Mouse (Mus musculus): ENCODE data around the gene Farp1.
A peak's percentile ranks its signal among the peaks of the same experiment; 100 is the strongest.

Gene Farp1

DNA sequence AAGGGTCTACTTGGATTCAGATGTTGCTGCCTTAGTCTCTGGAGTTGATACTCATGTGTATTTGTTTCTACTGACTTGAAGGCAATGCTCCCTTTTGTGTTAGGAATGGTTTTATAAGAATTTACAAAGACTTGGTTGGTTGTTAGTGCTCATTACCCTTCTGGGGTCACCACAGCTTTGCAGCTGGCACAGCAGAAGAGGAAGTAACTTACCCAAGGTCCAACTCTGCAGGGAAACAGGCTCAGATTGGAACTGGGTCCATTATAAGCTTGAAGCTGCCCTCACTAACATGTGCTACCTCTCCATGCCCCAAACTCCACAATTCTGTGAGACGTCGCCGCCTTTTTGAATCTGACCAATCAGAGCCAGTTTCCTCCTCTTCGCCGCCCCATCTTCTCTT is 22.8 kb downstream of the Farp1 start:
- no peak for DNase-seq (ENCODE audit: low spot score)

DNA sequence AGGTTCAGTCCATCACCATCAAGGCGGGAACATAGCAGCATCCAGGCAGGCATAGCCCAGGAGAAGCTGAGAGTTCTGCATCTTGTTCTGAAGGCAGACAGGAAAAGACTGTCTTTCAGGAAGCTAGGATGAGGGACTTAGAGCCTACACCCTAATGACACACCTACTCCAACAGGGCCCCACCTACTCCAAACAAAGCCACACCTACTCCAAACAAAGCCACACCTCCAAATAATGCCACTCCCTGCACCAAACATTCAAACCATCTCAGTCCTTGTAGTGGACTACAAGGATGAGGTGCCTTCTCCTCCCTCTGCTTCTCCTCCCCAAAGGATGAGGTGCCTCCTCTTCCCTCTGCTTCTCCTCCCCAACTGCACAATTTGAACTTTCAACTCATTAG is 23.5 kb downstream of the Farp1 start:
- no peak for DNase-seq (ENCODE audit: low spot score)

DNA sequence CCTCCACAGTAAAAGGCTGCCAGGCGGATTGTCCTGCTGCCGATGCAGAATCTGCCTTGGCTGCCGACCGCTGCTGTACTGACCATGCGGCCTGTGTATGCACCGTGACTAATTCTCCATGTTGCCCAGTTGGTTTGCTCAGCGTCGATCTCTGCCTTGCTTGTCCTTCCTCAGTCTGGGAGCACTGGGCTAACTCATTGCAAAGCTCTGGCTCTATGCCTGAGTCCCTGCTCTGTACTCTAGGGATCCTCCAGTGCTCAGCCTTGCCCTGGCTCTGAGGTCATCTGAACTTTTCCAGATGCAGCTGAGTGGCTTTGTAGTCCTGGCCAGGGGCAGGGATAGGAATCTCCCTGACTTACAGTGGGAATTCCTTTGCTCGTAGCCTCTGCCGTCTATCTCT is 24.3 kb downstream of the Farp1 start:
- peak; percentile 89 for DNase-seq (ENCODE audit: low spot score)

DNA sequence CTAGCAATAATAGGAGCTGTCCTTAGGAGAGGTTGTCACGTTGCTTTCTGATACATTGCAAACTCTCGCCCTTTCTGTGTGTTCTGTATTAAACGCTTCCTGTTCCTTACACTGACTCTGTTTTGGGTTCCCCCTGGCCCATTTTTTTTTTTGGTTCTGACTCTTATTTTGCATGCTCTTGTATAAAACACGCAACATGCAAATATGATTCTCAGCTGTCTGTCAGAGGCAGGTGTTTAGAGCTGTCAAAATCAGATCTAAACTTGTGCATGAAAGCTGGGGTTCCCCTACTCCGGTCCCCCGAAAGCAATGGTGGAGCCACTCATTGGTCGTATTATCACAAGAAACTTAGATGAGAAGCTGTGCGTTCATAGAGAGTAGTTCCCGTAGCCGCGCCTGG is 25.5 kb downstream of the Farp1 start:
- no peak for DNase-seq (ENCODE audit: low spot score)

DNA sequence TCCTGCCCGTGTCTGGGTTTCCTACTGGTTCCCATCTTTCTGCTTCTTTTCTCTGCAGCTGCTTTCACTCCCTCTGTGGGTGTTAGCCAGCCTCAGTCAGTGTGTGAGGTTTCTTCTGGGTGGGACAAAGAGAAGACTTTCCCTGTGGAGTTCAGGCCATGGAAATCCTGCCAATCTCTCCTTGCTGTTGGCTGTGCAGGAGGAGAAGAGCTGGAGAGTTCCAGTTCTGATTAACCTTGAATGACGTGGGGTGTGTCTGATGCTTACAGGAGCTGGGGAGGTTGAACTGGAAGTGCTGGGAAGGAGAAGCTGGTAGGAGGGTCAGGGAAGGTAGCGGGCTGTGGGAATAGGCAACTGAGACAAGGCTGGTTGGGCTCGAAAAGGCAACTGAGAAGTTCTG is 26.7 kb downstream of the Farp1 start:
- DNase-seq (ENCODE audit: low spot score) = no peak

DNA sequence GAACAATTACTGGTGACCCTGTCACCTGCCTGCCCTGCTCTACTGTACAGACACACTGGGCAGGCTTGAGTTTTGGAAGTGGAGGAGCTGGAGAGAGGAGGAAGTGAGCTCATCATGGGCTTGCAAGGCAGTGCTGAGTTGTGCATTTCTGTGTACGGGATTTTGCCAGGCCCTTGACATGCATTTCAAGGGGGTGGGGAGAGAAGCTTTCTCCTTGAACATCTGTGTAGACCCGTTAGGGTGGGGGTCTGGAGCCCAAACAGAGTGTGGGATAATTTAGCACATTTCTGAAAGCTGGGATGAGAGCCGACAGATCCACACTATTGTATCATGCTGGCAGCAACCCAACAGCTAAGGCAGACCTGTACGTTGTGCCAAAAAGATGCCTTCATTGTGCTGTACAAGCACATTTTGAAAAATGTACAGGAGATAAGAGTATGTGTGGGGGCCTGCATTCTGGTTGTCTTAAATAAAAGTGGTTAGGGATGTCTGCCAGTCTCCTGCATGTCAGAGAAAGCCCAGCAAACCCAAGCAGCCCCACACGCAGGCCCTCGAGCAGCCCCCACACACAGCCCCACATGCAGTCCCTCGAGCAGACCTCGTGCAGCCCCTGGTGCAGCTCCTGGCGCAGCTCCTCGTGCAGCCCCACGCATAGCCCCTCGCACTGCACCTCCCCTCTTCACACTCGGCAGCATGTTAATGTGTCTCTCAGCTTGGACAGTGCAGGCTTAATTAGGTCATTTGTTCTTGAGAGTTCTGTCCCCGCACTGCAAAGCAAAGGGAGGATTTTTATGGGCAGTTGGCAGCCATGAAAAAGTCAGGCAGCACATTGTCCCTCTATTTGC is 27.5 kb downstream of the Farp1 start:
- peak; percentile 34 for DNase-seq (ENCODE audit: low spot score)

DNA sequence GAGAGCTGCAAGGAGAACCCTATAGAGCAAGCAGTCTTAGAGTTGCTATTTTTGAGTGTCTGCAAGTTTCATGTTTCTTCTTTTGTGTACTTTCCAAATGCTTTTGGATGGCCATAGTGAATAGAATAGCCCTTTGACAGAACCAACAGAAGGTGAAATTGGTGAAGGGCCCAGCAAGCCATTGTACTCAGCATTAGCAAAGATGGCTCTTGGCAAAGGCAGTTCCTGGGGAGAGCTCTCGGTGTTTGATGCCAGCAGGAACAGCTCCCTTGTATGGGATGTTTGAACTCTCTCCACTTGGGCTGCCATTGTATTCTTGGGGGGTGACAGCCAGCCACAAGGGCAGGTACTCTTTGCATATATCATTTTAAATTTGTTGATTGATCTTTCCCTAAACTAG is 29.7 kb downstream of the Farp1 start:
- no peak for DNase-seq (ENCODE audit: low spot score)

DNA sequence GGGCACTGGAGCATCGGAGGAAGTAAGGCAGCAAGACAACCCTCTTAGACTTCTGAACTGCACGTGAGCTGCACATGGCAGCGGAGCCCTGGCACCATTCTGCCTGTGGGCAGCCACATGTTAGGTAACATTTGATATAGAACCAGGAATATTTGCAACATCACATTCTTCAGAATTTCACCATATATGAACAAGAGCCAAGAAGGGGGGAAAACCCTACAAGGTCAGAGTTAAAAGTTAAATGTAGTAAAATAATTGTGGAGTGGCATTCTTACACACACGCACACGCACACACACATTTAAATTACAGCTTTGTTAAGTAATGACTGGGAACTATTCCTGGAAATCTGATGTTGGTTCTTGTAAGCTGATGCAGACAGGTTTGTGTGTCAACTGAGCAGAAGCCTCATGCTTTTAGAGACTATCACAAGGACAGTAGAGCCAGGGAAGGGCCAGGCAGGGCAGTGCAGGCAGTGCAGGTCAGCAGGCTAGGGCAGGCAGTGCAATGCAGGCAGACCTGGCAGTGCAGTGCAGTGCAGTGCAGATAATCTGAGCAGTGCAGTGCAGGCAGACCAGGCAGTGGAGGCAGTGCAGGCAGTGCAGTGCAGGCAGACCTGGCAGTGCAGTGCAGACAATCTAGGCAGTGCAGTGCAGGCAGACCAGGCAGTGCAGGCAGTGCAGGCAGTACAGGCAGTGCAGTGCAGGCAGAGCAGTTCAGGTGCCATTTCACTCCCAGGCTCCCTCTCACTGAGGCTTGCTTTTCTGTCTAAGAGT is 38.3 kb downstream of the Farp1 start:
- no peak for DNase-seq (ENCODE audit: low spot score)

DNA sequence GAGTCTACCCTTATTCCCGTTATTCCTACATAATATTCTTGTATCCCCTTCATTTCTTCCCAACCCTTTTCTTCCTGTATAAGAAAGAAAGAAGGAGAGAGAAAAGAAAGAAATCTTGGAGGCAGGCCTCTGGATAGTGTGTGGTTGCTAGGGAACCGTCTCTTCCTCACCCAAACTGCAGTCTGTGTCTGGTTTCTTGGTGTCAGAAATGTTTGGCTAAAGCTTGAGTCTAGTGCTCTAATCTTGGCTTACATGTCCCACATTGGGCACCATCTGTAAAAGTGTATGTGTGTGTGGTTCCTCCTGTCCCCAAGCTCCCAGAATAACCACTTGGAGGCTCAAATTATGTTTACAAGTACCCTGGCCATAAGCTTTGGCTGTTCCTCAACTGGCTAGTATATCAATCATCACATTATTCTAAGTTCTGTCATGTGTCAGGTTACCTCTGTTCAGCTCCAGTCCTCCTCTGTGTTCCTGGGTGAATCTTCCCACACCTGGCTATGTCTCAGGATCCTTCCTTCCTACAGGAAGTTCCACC is 39.3 kb downstream of the Farp1 start:
- no peak for DNase-seq (ENCODE audit: low spot score)

DNA sequence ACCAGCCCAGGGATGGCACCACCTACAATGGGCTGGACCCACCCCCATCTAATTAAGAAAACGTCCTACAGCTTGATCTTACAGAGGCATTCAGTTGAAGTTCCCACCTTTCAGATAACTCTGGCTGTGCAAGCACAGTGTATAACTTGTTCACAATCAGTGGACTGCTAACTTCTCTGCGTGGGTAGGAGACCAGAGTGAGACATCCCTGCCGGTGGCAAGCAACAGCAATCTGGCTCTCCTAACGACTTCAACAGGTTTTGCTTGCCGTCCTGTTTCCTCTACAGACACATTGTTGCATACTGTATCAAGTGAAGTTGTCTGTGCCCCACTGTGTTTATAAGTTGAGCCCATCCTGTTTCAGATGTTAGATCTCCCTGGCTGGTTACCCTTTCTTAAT is 45.7 kb downstream of the Farp1 start:
- DNase-seq (ENCODE audit: low spot score) = no peak

DNA sequence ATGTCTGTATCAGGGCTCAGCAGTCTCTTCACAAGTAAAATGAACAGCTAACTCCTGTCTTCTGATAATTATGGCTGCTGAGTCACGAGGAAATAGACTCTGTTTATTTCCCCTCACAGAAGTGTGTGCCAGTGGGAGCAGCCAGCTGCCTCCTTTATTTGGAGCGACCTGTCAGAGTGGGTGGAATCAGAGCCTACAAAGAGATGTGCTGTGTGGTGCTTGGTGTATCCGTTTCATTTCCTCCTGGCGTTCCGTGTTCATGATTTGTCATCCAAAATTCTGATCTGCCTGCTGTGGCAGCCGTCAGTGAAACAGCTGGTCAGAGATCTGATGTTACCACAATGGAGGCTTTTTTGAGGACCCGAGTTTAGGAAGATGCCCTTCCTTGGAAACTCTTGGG is 47.3 kb downstream of the Farp1 start:
- peak; percentile 17 for DNase-seq (ENCODE audit: low spot score)

DNA sequence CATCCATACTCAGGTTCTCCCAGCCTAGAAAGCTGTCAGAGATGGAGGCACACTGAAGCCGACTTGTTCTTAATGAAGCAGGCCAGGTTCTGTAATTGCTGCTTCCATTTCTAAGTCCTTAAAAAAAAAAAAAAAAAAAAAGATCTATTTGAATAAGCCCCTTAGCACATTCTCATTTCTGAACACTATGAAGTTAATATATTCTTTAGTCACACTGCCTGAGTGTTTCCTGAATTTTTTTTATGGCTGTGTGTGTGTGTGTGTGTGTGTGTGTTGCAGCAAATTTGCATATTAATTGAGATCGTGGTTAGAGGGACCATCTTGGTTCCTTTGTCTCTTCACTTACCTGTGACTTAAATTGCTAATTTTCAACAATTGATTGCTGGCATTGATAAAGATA is 47.8 kb downstream of the Farp1 start:
- DNase-seq (ENCODE audit: low spot score) = no peak

DNA sequence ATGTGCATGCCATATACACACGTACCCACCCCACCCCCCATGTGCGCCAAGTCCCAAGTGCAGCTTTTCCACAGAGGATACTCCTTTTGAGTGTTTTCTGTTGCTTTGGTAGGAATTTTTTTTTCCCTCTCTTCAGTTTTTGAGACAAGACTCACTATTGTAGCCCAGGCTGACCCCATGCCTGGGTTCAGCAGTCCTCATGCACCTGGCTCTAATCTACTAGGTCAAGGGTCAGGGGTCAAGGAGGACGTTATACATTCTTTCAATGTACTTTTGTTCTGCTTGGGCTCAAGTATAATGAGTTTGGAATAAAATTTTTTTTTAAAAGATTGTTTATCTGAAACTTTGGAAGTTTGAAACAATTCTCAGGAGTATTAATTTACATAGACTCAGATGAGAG is 48.4 kb downstream of the Farp1 start:
- DNase-seq (ENCODE audit: low spot score) = no peak

DNA sequence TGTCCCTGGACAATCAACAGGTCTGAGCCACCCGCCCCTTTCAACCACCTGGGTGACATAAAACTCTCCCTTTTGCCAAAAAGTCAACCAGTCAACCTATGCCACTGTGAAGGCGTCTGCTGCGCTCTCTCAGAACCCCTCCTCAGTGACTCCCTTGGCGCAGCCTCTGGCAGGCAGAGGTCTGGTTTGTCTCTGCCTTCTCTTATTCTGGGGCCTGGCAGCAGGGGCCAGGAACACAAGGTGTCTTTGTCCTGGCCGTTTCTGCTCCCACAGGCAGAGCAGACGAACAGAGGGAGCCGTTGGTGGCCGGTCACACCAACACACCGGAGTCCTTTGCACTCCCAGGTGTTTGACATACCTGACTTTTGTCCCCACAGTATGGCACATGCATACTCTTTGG is 57.5 kb downstream of the Farp1 start:
- no peak for DNase-seq (ENCODE audit: low spot score)

DNA sequence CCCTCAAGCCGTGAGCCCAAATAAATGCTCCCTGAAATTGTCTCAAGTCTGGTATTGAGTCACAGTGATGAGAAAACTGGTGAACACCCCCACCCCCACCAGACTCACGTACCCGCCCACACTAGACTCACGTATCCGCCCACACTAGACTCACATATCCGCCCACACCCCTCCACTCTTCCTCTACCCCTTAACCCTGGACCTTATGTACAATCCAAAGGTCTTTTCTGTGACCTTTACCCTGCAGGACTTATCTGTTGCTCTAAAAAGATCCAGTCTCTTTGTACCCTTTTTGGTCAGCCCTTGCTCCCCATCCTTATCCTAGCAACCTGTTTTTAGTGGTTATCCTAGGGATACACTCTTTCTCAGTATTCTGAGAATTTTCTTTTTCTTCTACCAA is 58.9 kb downstream of the Farp1 start:
- no peak for DNase-seq (ENCODE audit: low spot score)

DNA sequence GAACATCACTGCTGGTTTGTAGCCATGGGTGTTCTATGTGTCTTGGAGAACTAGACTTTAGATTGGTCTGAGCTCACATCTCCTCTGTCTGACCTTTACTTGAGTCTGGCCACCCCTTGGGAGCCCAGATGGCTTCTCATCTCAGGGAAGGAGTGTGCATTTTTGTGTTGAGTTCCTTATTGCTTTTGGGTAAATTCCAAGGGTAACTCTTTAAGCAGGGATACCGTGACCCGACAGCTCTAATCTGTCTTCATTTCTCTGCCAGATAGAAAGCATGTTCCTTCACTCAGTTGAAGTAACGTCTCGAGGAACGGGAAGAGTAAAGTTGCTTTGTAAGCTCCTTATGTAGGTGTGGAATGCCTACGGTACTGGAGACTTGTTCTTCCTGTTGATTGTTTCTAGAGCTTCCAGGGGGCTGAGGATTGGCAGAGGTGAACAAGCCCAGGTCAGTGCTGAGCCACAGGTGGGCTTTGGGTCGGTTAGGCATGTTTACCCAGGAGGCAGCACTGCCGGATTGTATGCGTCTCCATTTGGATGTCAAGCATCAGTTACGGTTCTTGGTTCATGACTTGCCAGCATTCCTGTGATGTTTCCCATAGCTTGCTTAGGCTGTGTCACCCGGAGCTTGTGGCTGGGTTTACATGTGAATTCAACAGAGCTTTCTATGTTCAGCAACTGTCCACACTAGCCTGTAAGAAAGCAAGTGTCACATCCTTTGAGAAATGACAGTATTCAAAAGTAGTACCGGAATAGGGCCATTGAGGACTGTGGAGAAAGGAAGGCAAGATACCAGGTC is 62.8 kb downstream of the Farp1 start:
- no peak for DNase-seq (ENCODE audit: low spot score)

DNA sequence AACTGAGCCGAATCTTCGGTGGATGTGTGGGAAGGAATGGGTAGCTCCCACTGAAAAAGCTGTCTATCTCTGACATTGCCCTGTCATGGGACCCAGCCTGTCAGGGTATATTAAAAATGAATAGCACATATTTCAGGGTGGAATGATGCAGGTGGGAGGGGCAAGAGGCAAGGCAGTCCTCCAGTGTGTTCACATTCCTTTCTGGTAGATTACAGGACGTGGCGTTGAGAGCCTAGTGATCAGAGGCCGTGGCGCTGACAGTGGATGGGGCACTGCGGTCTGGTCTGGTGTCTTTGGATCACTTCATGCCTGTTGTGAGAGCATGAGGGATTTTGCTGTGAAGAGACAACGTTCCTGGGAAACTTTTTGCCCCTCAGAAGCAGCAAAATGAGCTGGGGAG is 64.1 kb downstream of the Farp1 start:
- no peak for DNase-seq (ENCODE audit: low spot score)

DNA sequence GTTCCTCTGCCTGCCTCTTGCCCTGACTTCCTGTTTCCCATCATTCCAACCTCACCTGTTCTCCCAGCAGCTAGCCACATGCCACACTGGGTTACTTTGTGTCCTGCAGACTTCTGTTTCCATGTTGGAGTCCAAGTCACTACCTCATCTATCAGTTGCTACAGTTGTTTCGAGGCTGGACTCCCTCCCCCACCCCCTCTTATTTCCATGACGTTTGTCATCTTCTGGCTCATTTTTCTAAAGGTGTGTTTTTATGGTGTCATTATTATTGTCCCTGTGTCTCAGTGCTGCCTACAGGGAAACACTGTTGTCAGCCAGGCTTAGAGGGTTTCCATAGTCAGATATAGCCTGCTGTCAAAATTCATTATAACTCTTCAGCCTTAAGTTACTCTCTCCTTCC is 64.9 kb downstream of the Farp1 start:
- DNase-seq (ENCODE audit: low spot score) = no peak

DNA sequence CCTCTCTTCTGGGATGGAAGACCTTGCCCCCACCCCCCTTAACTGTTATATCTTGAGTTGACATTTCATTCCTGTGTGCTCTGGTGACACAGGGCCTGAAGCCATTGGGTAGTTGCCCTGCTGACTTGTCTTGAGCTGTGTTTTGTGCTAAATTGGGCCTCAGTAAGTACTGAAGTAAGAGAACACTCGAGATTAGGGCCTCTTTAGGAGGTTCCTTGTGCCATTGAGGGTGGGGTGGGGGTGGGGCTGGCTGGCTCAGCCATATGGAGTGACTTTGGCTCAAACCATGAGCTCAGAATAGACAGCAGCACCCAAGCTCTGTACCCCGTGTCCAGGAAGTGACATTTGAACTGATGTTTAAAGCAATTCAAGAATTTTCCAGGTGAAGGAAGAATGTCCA is 65.8 kb downstream of the Farp1 start:
- no peak for DNase-seq (ENCODE audit: low spot score)

DNA sequence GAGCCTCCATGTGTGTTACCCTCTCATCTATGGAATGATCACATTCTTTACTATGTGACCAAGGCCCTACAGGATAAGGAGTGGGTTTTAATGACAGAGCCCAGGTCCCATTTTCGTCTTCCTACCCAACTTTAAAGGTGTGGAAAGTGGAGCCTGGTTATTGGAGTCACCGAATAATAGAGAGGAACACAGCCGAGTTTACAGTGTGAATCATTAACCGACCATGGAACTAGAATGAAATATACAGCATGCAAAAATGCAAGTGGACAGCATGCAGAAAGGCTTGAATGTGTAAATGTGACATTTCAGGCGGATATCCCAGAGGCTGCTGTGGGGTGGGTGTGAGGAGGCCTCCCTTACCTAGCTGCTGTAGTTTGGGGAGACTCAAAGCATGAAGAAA is 66.5 kb downstream of the Farp1 start:
- no peak for DNase-seq (ENCODE audit: low spot score)

DNA sequence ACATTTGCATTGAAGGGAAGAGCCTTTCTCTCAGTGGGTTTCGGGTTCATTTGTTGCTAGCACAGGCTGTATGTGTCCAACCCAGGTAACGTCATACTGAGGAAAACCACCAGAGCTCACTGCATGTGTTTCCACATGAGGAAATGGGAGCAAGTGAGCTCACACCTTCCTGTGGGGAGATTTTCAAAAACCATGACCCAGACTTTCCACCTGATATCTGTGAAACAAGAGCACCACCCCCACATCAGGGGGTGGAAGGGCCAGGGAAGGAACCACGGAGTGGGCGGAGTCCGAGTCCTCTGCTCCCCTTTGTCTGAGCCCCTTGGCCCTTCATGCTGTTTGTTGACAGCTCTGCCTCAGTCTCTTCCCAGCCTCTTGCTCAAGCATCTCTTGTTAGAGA is 67.6 kb downstream of the Farp1 start:
- DNase-seq (ENCODE audit: low spot score) = no peak

DNA sequence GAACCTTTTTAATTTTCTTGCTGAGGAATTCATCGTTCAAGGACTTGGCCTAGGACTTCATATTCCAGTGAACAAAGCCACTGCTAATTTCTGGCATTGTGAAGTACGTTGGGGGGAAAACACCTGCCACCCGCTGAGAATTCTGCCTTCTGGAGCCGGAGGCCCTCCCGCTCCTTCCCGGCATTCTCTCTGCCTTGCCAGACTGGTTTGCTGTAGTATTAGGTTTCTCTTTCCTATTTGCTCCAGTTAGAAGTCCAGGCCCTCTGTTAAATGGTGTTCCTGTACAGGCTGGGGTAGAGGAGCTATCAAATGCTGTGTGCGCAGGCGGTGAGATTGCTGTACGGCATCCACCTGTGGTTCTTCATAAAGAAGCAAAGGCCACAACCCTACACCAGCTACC is 68.5 kb downstream of the Farp1 start:
- DNase-seq (ENCODE audit: low spot score) = no peak

All from MN1 (cell line).